Mouse (Mus musculus): Measurements from ENCODE around the gene Zfhx3. TPM values are rescaled to one million over a fixed set of nuclear protein-coding genes. Genes with fewer than 3 reads are reported as not detected.

Zfhx3 gene
- polyA plus RNA-seq, 1 experiment from 2014 or later: 2.4 TPM

GRCm38 (mm10) chr8:108698101-108698660 lies 755.7 kb downstream of the Zfhx3 start:
- Histone ChIP-seq H3K27me3 (replicated peaks; ENCODE audit: control insufficient read depth, insufficient read depth, low read length) (peaks cover 57% of the 10 kb centered on the region), H3K4me1 (replicated peaks; ENCODE audit: control insufficient read depth, insufficient read depth, low read length) (0 out of 2 replicates have a peak, but pooled peaks cover 3% of the 10 kb centered on the region), H3K27ac (ENCODE audit: low read depth, low read length) (no peak overlapping the region), H3K9ac (ENCODE audit: low read depth, low read length) (no peak overlapping the region), H3K4me3 (ENCODE audit: low read depth, low read length) (no peak overlapping the region), H3K36me3 (ENCODE audit: control insufficient read depth, insufficient read depth) (no peaks in the 10 kb centered on the region), H3K9me3 (ENCODE audit: control insufficient read depth) (no peaks in the 10 kb centered on the region), H3K4me2 (replicated peaks; ENCODE audit: low read depth) (no peak overlapping the region)
- TF ChIP-seq CTCF (IDR thresholded peaks at IDR 0.05; ENCODE audit: low read depth): no peak
- ATAC-seq: no peak
- 38% methylated on average over 5 of the region's 5 CpGs for WGBS

- no peak for TF ChIP-seq CTCF (IDR thresholded peaks at IDR 0.05; ENCODE audit: low read depth)
- H3K27me3 ChIP-seq (replicated peaks; ENCODE audit: control insufficient read depth, insufficient read depth, low read length): peaks cover 55% of the 10 kb centered on the region
- H3K4me1 ChIP-seq (replicated peaks; ENCODE audit: control insufficient read depth, insufficient read depth, low read length): 0 out of 2 replicates have a peak, but pooled peaks cover 3% of the 10 kb centered on the region
- H3K9me3 ChIP-seq (ENCODE audit: control insufficient read depth): no peaks in the 10 kb centered on the region
- H3K4me2 ChIP-seq (replicated peaks; ENCODE audit: low read depth): peak overlapping the region; percentile 30; the same call in 1 of the 2 replicates
- no peak overlapping the region for H3K9ac ChIP-seq (ENCODE audit: low read depth, low read length)
- H3K36me3 ChIP-seq (ENCODE audit: control insufficient read depth, insufficient read depth): no peaks in the 10 kb centered on the region
- ATAC-seq: no peak
- H3K4me3 ChIP-seq (ENCODE audit: low read depth, low read length): no peak overlapping the region
- no peak overlapping the region for H3K27ac ChIP-seq (ENCODE audit: low read depth, low read length)
- WGBS: 33% methylated on average over 3 of the region's 3 CpGs
Observed at GRCm38 (mm10) chr8:108699011-108699410, 756.6 kb downstream of the Zfhx3 start.

- TF ChIP-seq CTCF (IDR thresholded peaks at IDR 0.05; ENCODE audit: low read depth): no peak
- Histone ChIP-seq H3K27ac (ENCODE audit: low read depth, low read length) (no peak overlapping the region), H3K4me2 (replicated peaks; ENCODE audit: low read depth) (peak overlapping the region; percentile 30), H3K4me1 (replicated peaks; ENCODE audit: control insufficient read depth, insufficient read depth, low read length) (0 out of 2 replicates have a peak, but pooled peaks cover 3% of the 10 kb centered on the region), H3K9ac (ENCODE audit: low read depth, low read length) (no peak overlapping the region; the same call in 1 of the 2 replicates), H3K9me3 (ENCODE audit: control insufficient read depth) (no peaks in the 10 kb centered on the region), H3K4me3 (ENCODE audit: low read depth, low read length) (no peak overlapping the region), H3K27me3 (replicated peaks; ENCODE audit: control insufficient read depth, insufficient read depth, low read length) (peaks cover 53% of the 10 kb centered on the region), H3K36me3 (ENCODE audit: control insufficient read depth, insufficient read depth) (no peaks in the 10 kb centered on the region)
- WGBS: 27% methylated on average over 23 of the region's 23 CpGs
- ATAC-seq: no peak
Observed at GRCm38 (mm10) chr8:108699454-108700345, 757.3 kb downstream of the Zfhx3 start.

GRCm38 (mm10) chr8:108701381-108702175 lies 759.1 kb downstream of the Zfhx3 start:
- Histone ChIP-seq H3K4me1 (replicated peaks; ENCODE audit: control insufficient read depth, insufficient read depth, low read length) (0 out of 2 replicates have a peak, but pooled peaks cover under 1% of the 10 kb centered on the region), H3K9ac (ENCODE audit: low read depth, low read length) (no peak overlapping the region), H3K36me3 (ENCODE audit: control insufficient read depth, insufficient read depth) (no peaks in the 10 kb centered on the region), H3K4me2 (replicated peaks; ENCODE audit: low read depth) (no peak overlapping the region), H3K4me3 (ENCODE audit: low read depth, low read length) (no peak overlapping the region), H3K27ac (ENCODE audit: low read depth, low read length) (no peak overlapping the region), H3K27me3 (replicated peaks; ENCODE audit: control insufficient read depth, insufficient read depth, low read length) (peaks cover 35% of the 10 kb centered on the region), H3K9me3 (ENCODE audit: control insufficient read depth) (no peaks in the 10 kb centered on the region)
- ATAC-seq: no peak
- TF ChIP-seq CTCF (IDR thresholded peaks at IDR 0.05; ENCODE audit: low read depth): no peak
- 74% methylated on average over 7 of the region's 7 CpGs for WGBS

GRCm38 (mm10) chr8:108702201-108702600 lies 759.8 kb downstream of the Zfhx3 start:
- Histone ChIP-seq H3K4me2 (replicated peaks; ENCODE audit: low read depth) (no peak overlapping the region), H3K4me3 (ENCODE audit: low read depth, low read length) (no peak overlapping the region), H3K9me3 (ENCODE audit: control insufficient read depth) (no peaks in the 10 kb centered on the region), H3K9ac (ENCODE audit: low read depth, low read length) (no peak overlapping the region), H3K27ac (ENCODE audit: low read depth, low read length) (no peak overlapping the region), H3K27me3 (replicated peaks; ENCODE audit: control insufficient read depth, insufficient read depth, low read length) (peaks cover 30% of the 10 kb centered on the region), H3K36me3 (ENCODE audit: control insufficient read depth, insufficient read depth) (no peaks in the 10 kb centered on the region), H3K4me1 (replicated peaks; ENCODE audit: control insufficient read depth, insufficient read depth, low read length) (no peaks in the 10 kb centered on the region)
- TF ChIP-seq CTCF (IDR thresholded peaks at IDR 0.05; ENCODE audit: low read depth): no peak
- no peak for ATAC-seq
- 86% methylated on average over 1 of the region's 1 CpGs for WGBS

- no peaks in the 10 kb centered on the region for H3K4me1 ChIP-seq (replicated peaks; ENCODE audit: control insufficient read depth, insufficient read depth, low read length)
Observed at GRCm38 (mm10) chr8:108705751-108706150, 763.3 kb downstream of the Zfhx3 start.

More at GRCm38 (mm10) chr8:108705751-108706150, 763.3 kb downstream of the Zfhx3 start:
- H3K9ac ChIP-seq (ENCODE audit: low read depth, low read length): no peak overlapping the region
- peak overlapping the region; percentile 97; the same call in 1 of the 2 replicates for H3K4me3 ChIP-seq (ENCODE audit: low read depth, low read length)
- H3K27ac ChIP-seq (ENCODE audit: low read depth, low read length): no peak overlapping the region
- no peaks in the 10 kb centered on the region; the same call in 1 of the 2 replicates for H3K27me3 ChIP-seq (replicated peaks; ENCODE audit: control insufficient read depth, insufficient read depth, low read length)
- no peak for TF ChIP-seq CTCF (IDR thresholded peaks at IDR 0.05; ENCODE audit: low read depth)
- ATAC-seq: no peak
- peak overlapping the region; percentile 95; the same call in 1 of the 2 replicates for H3K4me2 ChIP-seq (replicated peaks; ENCODE audit: low read depth)
- no peaks in the 10 kb centered on the region for H3K9me3 ChIP-seq (ENCODE audit: control insufficient read depth)
- H3K36me3 ChIP-seq (ENCODE audit: control insufficient read depth, insufficient read depth): no peaks in the 10 kb centered on the region
- WGBS: 70% methylated on average over 2 of the region's 2 CpGs

Data from intestine, postnatal 0 days (tissue).